Mouse (Mus musculus) thymus, adult 18-20 months (tissue): ENCODE results near the gene Sumo1.

ENCODE experiments used
- DNase-seq, 2 experiments: peaks; one replicate each; pipeline ENCODE4 v3.0.0; 2022; ENCODE audit warnings: mixed read lengths in 2 of 2

Gene Sumo1

GRCm38 (mm10) chr1:59543911-59544310, 126.7 kb downstream of the Sumo1 start:
- no peak for DNase-seq

GRCm38 (mm10) chr1:59542231-59542630, 128.4 kb downstream of the Sumo1 start:
- no peak for DNase-seq

- no peak for DNase-seq
Observed at GRCm38 (mm10) chr1:59541271-59542020, 129.2 kb downstream of the Sumo1 start.

GRCm38 (mm10) chr1:59540537-59541148, 130.0 kb downstream of the Sumo1 start:
- no peak for DNase-seq

GRCm38 (mm10) chr1:59538381-59538780, 132.3 kb downstream of the Sumo1 start:
- DNase-seq, result no peak
